8 mouse cellular contexts compared by ENCODE assay signal in the genomic region with DNA sequence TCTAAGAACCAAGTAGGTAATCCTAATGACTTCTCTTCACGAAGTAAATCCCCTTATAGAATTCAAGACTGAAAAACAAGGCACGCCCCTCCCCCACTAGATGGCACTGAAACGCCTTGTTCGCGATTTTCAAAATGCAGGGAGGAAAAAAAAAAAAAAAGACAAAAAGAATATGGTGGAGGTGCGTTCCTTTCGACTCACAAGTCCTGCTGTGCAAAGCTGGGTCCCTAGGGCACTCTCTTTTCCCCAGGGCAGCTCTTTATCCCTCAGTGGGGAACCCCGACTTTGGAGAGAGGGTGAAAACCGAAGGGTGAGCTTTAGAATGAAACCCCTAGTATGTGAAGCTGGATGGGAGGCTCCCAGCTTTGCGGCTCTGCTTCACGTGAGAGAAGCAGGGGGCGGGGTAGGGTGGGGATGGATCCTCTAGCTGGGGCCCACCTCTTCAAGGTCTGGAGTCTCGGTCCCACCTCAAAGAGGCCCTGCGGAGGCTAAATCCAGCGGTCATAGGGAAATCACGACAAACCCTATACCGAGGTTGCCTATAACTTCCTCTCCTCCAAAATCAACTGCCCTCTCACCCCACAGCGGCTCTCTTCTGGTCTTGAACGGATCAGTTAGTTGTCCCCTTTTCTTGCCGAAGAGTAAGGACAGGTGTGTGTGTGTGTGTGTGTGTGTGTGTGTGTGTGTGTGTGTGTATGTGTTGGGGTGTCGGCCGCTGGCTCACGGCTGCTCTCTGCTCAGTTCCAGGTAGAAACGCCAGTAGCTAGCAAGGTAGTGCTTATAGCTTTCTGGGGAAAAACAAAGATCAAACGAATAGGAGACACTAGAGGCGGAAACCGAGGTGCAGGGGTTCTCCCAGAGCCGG. TPM values are rescaled to one million over a fixed set of nuclear protein-coding genes. Genes with fewer than 3 reads are reported as not detected.
DNase-seq lines count a peak whose midpoint lies in the region; ATAC-seq lines count a peak whose summit lies in the region.

No protein-coding gene starts in this region.

- H3K27me3 ChIP-seq in lung, embryonic 15.5 days: peaks cover 62% of the 10 kb centered on the region
- peaks cover 80% of the 10 kb centered on the region for H3K27me3 ChIP-seq in kidney, embryonic 15.5 days
- peaks cover 61% of the 10 kb centered on the region for H3K27me3 ChIP-seq in liver, embryonic 11.5 days (replicated peaks; ENCODE audit: control insufficient read depth, insufficient read depth, low read length)

- no peaks in the 10 kb centered on the region for H3K9me3 ChIP-seq in lung, embryonic 15.5 days
- no peaks in the 10 kb centered on the region for H3K9me3 ChIP-seq in kidney, embryonic 15.5 days (replicated peaks)
- no peaks in the 10 kb centered on the region for H3K9me3 ChIP-seq in liver, embryonic 11.5 days (ENCODE audit: control insufficient read depth, low read length)

- no peak overlapping the region for H3K9ac ChIP-seq in lung, embryonic 15.5 days
- no peak overlapping the region for H3K9ac ChIP-seq in kidney, embryonic 15.5 days
- H3K9ac ChIP-seq in liver, embryonic 11.5 days (ENCODE audit: low read depth, low read length): no peak overlapping the region

- no peak overlapping the region for H3K27ac ChIP-seq in lung, embryonic 15.5 days
- H3K27ac ChIP-seq in kidney, embryonic 15.5 days: no peak overlapping the region
- H3K27ac ChIP-seq in liver, embryonic 11.5 days (ENCODE audit: low read depth, low read length): no peak overlapping the region

- peaks cover 31% of the 10 kb centered on the region for H3K4me1 ChIP-seq in lung, embryonic 15.5 days
- H3K4me1 ChIP-seq in kidney, embryonic 15.5 days: peaks cover 32% of the 10 kb centered on the region
- 0 out of 2 replicates have a peak, but pooled peaks cover 7% of the 10 kb centered on the region for H3K4me1 ChIP-seq in liver, embryonic 11.5 days (replicated peaks; ENCODE audit: control insufficient read depth, insufficient read depth, low read length)

- ATAC-seq in lung, embryonic 15.5 days (ENCODE audit: borderline replicate concordance, extremely low read depth, low FRiP score, low TSS enrichment): no peak
- no peak for ATAC-seq in kidney, embryonic 15.5 days (replicated peaks; ENCODE audit: low FRiP score)
- ATAC-seq in liver, embryonic 11.5 days (replicated peaks; ENCODE audit: low FRiP score): no peak

- DNase-seq in lung, postnatal 14 days: no peak
- peak; percentile 87 for DNase-seq in cerebellum, adult 9-10 months
- DNase-seq in frontal cortex, adult 2 months (ENCODE audit: extremely low spot score in 1 of 2, low spot score in 1 of 2): peak; percentile 36 to 86
- no peak for DNase-seq in liver, embryonic 11.5 days (ENCODE audit: low spot score)
- peak; percentile 64 for DNase-seq in retina, postnatal 7 days (ENCODE audit: low read depth, low spot score)
- DNase-seq in spleen, adult 18-20 months: no peak

- 1% methylated on average over 28 of the region's 28 CpGs for WGBS in lung, embryonic 15.5 days
- 1% methylated on average over 28 of the region's 28 CpGs for WGBS in kidney, embryonic 15.5 days
- 2% methylated on average over 28 of the region's 28 CpGs for WGBS in liver, embryonic 11.5 days

- H3K4me3 ChIP-seq in lung, embryonic 15.5 days: peak overlapping the region; percentile 43
- peak overlapping the region; percentile 49 for H3K4me3 ChIP-seq in kidney, embryonic 15.5 days (replicated peaks)
- peak overlapping the region; percentile 29; the same call in 1 of the 2 replicates for H3K4me3 ChIP-seq in liver, embryonic 11.5 days (ENCODE audit: low read depth, low read length)

- no peaks in the 10 kb centered on the region for H3K36me3 ChIP-seq in lung, embryonic 15.5 days
- no peaks in the 10 kb centered on the region for H3K36me3 ChIP-seq in kidney, embryonic 15.5 days
- no peaks in the 10 kb centered on the region for H3K36me3 ChIP-seq in liver, embryonic 11.5 days (ENCODE audit: control insufficient read depth, insufficient read depth, low read length)

- peak overlapping the region; percentile 79 for H3K4me2 ChIP-seq in lung, embryonic 15.5 days
- H3K4me2 ChIP-seq in kidney, embryonic 15.5 days: peak overlapping the region; percentile 94
- peak overlapping the region; percentile 78 for H3K4me2 ChIP-seq in liver, embryonic 11.5 days

RNA-seq across cellular contexts. Expression of a gene that starts 2.6 kb away (rescaled TPM):
- polyA plus RNA-seq in lung, embryonic 15.5 days (2015; fragmentation: Nextera tagmentation; extraction: Ambion mirVana): 0.14 and 0.25 TPM in 2 replicates
- 66.1 and 72.4 TPM in 2 replicates for polyA plus RNA-seq in frontal cortex, adult 2 months (2012; rRNA removed)
- 0.39 and 0.48 TPM in 2 replicates for polyA plus RNA-seq in kidney, embryonic 15.5 days (2015; fragmentation: Nextera tagmentation; extraction: Ambion mirVana)
- 0.15 TPM in 1 of 2 replicates, not detected in the other for polyA plus RNA-seq in liver, embryonic 11.5 days (2014; fragmentation: Nextera tagmentation; extraction: Ambion mirVana)

RNA-seq across cellular contexts. Expression of a gene that starts 59.7 kb away (rescaled TPM):
- polyA plus RNA-seq in lung, embryonic 15.5 days (2015; fragmentation: Nextera tagmentation; extraction: Ambion mirVana): 164 and 179 TPM in 2 replicates
- 295 and 302 TPM in 2 replicates for polyA plus RNA-seq in frontal cortex, adult 2 months (2012; rRNA removed)
- polyA plus RNA-seq in kidney, embryonic 15.5 days (2015; fragmentation: Nextera tagmentation; extraction: Ambion mirVana): 196 and 209 TPM in 2 replicates
- 172 and 188 TPM in 2 replicates for polyA plus RNA-seq in liver, embryonic 11.5 days (2014; fragmentation: Nextera tagmentation; extraction: Ambion mirVana)

Comparison
In these comparisons a context has a peak if more than half of its experiments do, and no peak if none do; other contexts are left out.
1. DNase-seq: peak in cerebellum, adult 9-10 months (single experiment), frontal cortex, adult 2 months (2 of 2) and retina, postnatal 7 days (single experiment); none in lung, postnatal 14 days (single experiment), liver, embryonic 11.5 days (single experiment) and spleen, adult 18-20 months (0 of 2).
2. RNA of a gene that starts 2.6 kb away (polyA plus RNA-seq): 66.1 to 72.4 TPM in frontal cortex, adult 2 months; 0.39 to 0.48 TPM in kidney, embryonic 15.5 days, 0.15 TPM in liver, embryonic 11.5 days and 0.14 to 0.25 TPM in lung, embryonic 15.5 days; every median in the first group is over 10 times any median in the second.
3. Peak in every context shown above with its lines, with median percentiles within 50 percentile points of each other: H3K4me2 ChIP-seq and H3K4me3 ChIP-seq.